Mouse (Mus musculus) G1E-ER4 (cell line): Measurements from ENCODE around the gene Csrp3. TPM values are rescaled to one million over a fixed set of nuclear protein-coding genes. Genes with fewer than 3 reads are reported as not detected.

ENCODE experiments used
- GATA1 ChIP-seq: IDR thresholded peaks from one replicate; pipeline ENCODE4 v1.8.0; 2012; ENCODE audit warnings: low read length, inconsistent platforms
- polyA plus RNA-seq: library from polyadenylated mRNA; stranded (reverse); fragments of >175 nt; gene quantifications from 2 replicates; pipeline ENCODE4 v1.2.3, GENCODE M21; 2012

The Csrp3 gene
- polyA plus RNA-seq, 1 experiment, result not detected

GRCm38 (mm10) chr7:48877786-48878390 is 30.1 kb upstream of the Csrp3 start:
- TF ChIP-seq GATA1, result no peak

GRCm38 (mm10) chr7:48876526-48876925 is 28.7 kb upstream of the Csrp3 start:
- no peak for TF ChIP-seq GATA1

- TF ChIP-seq GATA1, result no peak
Measured at GRCm38 (mm10) chr7:48875096-48875495, 27.3 kb upstream of the Csrp3 start.

GRCm38 (mm10) chr7:48871292-48871691 is 23.5 kb upstream of the Csrp3 start:
- no peak for TF ChIP-seq GATA1

- no peak for TF ChIP-seq GATA1
Measured at GRCm38 (mm10) chr7:48870579-48871180, 22.8 kb upstream of the Csrp3 start.

GRCm38 (mm10) chr7:48870144-48870543 is 22.3 kb upstream of the Csrp3 start:
- no peak for TF ChIP-seq GATA1

- TF ChIP-seq GATA1, result no peak
Measured at GRCm38 (mm10) chr7:48867576-48867975, 19.7 kb upstream of the Csrp3 start.

GRCm38 (mm10) chr7:48864671-48865458 is 17.0 kb upstream of the Csrp3 start:
- TF ChIP-seq GATA1, result no peak

- no peak for TF ChIP-seq GATA1
Measured at GRCm38 (mm10) chr7:48864199-48864598, 16.4 kb upstream of the Csrp3 start.

GRCm38 (mm10) chr7:48861796-48862195 is 14.0 kb upstream of the Csrp3 start:
- TF ChIP-seq GATA1, result no peak

- TF ChIP-seq GATA1, result no peak
Measured at GRCm38 (mm10) chr7:48860948-48861347, 13.1 kb upstream of the Csrp3 start.

- TF ChIP-seq GATA1, result no peak
Measured at GRCm38 (mm10) chr7:48859362-48859761, 11.5 kb upstream of the Csrp3 start.

GRCm38 (mm10) chr7:48858257-48858656 is 10.4 kb upstream of the Csrp3 start:
- TF ChIP-seq GATA1, result no peak

- TF ChIP-seq GATA1, result no peak
Measured at GRCm38 (mm10) chr7:48855461-48855860, 7.6 kb upstream of the Csrp3 start.

GRCm38 (mm10) chr7:48853496-48853895 is 5.7 kb upstream of the Csrp3 start:
- no peak for TF ChIP-seq GATA1

GRCm38 (mm10) chr7:48851529-48852104 is 3.8 kb upstream of the Csrp3 start:
- TF ChIP-seq GATA1, result no peak
